Mouse (Mus musculus) midbrain, embryonic 10.5 days (tissue): ENCODE data around the gene Gm8765. TPM values are rescaled to one million over a fixed set of nuclear protein-coding genes. Genes with fewer than 3 reads are reported as not detected.
"Not testable (repeated sequence)": the region's sequence is repeated elsewhere in the genome, so short reads cannot be mapped to it uniquely, and the experiment has no call there.

Experiments used
- DNase-seq: peaks from one replicate; pipeline ENCODE4 v3.0.0-alpha.2; 2017; ENCODE audit warnings: low spot score
- H3K27ac ChIP-seq: fragments of 300-500 bp; sonication (generic); replicated peaks from 2 replicates; pipeline ENCODE4 v1.5.1; 2016; ENCODE audit warnings: mild to moderate bottlenecking
- H3K27me3 ChIP-seq: fragments of 300-500 bp; sonication (generic); 2 replicates; pipeline ENCODE4 v1.6.1; 2016; ENCODE audit warnings: low read depth, mild to moderate bottlenecking; ENCODE audit not compliant: poor library complexity, severe bottlenecking
- H3K36me3 ChIP-seq: fragments of 300-500 bp; sonication (generic); 2 replicates; pipeline ENCODE4 v1.6.1; 2016; ENCODE audit warnings: mild to moderate bottlenecking, moderate library complexity
- H3K4me1 ChIP-seq: fragments of 300-500 bp; sonication (generic); 2 replicates; pipeline ENCODE4 v1.6.1; 2016
- H3K4me3 ChIP-seq: fragments of 300-500 bp; sonication (generic); 2 replicates; pipeline ENCODE4 v1.5.1; 2016; ENCODE audit warnings: mild to moderate bottlenecking, moderate library complexity
- H3K9me3 ChIP-seq: fragments of 300-500 bp; sonication (generic); replicated peaks from 2 replicates; pipeline ENCODE4 v1.6.1; 2016; ENCODE audit warnings: mild to moderate bottlenecking
- WGBS: fragments of 180-500 bp; shearing (Covaris S2); methylation state at CpG from one replicate; pipeline ENCODE4 v1.1.7; 2016; 5-methylcytosine and 5-hydroxymethylcytosine counted together
- microRNA-seq: library from miRNA; unstranded; fragments of <30 nt; microRNA quantifications from one replicate; pipeline ENCODE4, GENCODE M21; 2017
- polyA plus RNA-seq: library from polyadenylated mRNA; unstranded; fragments of >200 nt; fragmentation: Nextera tagmentation; extraction: Ambion mirVana; gene quantifications from 2 replicates; pipeline ENCODE4 v1.2.1, GENCODE M21; 2016

Gene Gm8765
- not detected in 2 replicates for polyA plus RNA-seq

DNA sequence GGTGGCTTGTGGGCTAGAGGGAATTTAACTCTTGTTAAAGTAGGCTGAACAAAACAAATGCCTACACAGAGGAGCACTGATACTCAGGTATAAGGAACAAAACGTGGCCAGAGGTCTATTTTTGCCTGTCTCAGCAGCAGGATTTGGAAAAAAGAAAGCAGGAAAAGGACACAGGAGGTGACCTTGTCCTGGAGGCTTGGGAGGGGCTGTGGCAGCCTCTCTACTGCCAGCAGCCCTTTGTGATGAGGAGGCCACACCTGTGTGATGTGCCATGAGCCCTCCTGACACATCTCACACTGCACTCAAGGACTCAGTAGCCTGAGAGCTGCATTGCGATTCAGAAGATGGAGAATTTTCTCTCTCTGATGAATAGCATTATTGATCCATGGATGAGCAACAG, at the start of gene Gm8765:
Gm8765 (plus strand) TSS at position 301 of the 400 bp plus-strand sequence.
- not testable (repeated sequence) for H3K27ac ChIP-seq, H3K36me3 ChIP-seq, H3K4me3 ChIP-seq, DNase-seq, H3K27me3 ChIP-seq, H3K4me1 ChIP-seq, H3K9me3 ChIP-seq
- WGBS: 30% methylated on average over 1 of the region's 2 CpGs

DNA sequence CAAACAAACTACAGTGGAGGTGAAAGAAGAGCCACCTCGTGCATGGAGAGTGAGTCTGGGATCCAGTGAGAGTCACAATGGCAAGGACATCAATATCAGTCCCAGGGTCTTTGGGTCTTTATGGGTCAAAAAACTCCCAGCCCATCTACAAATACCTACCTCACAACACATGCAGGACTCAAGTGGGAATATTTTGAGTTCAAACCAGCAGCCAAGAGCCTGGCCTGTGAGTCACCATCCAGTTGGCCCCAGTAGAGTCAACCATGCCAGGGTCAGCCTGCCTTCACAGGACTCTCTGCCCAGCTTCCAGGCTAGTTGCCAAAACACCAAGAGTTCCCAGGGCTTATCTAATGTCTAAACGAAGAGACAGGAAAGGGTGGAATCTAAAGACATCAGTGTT, 49.3 kb upstream of the Gm8765 start:
- not testable (repeated sequence) for H3K9me3 ChIP-seq, H3K4me3 ChIP-seq, H3K27ac ChIP-seq, DNase-seq, H3K27me3 ChIP-seq, H3K36me3 ChIP-seq, H3K4me1 ChIP-seq
- 77% methylated on average over 2 of the region's 2 CpGs for WGBS

- not testable (repeated sequence) for H3K9me3 ChIP-seq, DNase-seq, H3K27me3 ChIP-seq, H3K4me3 ChIP-seq, H3K36me3 ChIP-seq, H3K4me1 ChIP-seq, H3K27ac ChIP-seq
Observed at GRCm38 (mm10) chr13:50750282-50750681, 52.2 kb downstream of the Gm8765 start.

DNA sequence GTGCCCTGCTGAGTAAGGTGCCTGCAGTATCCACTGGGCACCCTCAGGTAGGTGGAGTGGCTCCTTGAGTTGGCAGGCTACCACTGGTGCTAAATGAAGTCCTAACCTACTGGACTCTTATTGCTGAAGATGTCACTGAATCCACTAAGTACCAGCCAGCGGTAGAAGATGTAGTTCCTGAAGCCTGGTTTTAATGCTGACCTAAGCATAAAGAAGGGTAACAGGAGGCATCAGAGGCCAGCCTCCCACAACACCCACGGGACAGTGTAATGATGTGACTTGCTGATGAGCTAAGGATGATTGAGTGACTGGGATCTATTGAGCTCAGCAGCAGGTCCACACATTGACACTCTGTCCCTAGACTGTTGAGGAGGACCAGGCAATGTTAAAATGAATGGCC, 53.6 kb downstream of the Gm8765 start:
- no peaks in the 10 kb centered on the region for H3K27me3 ChIP-seq
- H3K36me3 ChIP-seq: no peaks in the 10 kb centered on the region
- DNase-seq: no peak
- no peak overlapping the region for H3K4me3 ChIP-seq
- WGBS: 81% methylated on average over 2 of the region's 2 CpGs
- no peak overlapping the region for H3K27ac ChIP-seq
- H3K9me3 ChIP-seq: no peaks in the 10 kb centered on the region
- H3K4me1 ChIP-seq: no peaks in the 10 kb centered on the region

DNA sequence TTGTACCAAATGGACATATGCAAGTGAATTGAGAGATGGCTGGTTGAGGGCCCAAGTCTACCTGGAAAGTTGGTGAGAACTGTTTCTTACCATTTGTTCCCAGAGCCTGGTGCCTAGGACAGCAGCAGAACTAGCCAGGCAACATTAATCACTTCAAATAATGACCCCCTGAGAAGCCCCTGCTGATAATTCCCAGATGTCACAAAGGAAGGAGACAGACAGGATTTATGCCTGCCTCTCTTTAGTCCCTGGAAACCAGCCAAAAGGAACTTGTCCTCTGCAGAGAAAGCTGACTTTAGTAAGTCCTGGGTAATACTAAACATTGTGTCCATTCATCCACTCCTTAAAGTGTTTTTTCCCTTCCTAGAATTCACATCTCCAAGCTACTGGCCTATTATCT, 54.8 kb downstream of the Gm8765 start:
- H3K27me3 ChIP-seq, DNase-seq, H3K36me3 ChIP-seq, H3K4me1 ChIP-seq, H3K9me3 ChIP-seq, H3K4me3 ChIP-seq, H3K27ac ChIP-seq: not testable (repeated sequence)

Small RNA genes lying within 50 kb of the gene (microRNA-seq; reads per million reads assigned to microRNA genes)
- gene Gm23952: not detected

Other genes with a start within 250 kb of the Gm8765 start
- gene Nutm2, start 231.0 kb upstream of the Gm8765 start, polyA plus RNA-seq: not detected in 2 replicates
- not detected in 2 replicates for gene Gm904, start 55.1 kb upstream of the Gm8765 start, polyA plus RNA-seq